Mouse (Mus musculus) bone marrow, adult 2 months (tissue): ENCODE measurements around the gene Tbc1d22b. TPM values are rescaled to one million over a fixed set of nuclear protein-coding genes. Genes with fewer than 3 reads are reported as not detected.

Experiments used
- H3K27ac ChIP-seq: fragments of 200-500 bp; 2 replicates; pipeline ENCODE4 v1.5.1; 2012; ENCODE audit warnings: low read depth, mild to moderate bottlenecking, control low read depth, inconsistent platforms, low read length; ENCODE audit not compliant: control insufficient read depth, poor library complexity, insufficient read depth
- H3K4me1 ChIP-seq: fragments of 200-500 bp; 2 replicates; pipeline ENCODE4 v1.6.1; 2011; ENCODE audit warnings: low read length; ENCODE audit not compliant: control insufficient read depth, insufficient read depth
- H3K4me3 ChIP-seq: fragments of 200-500 bp; replicated peaks from 2 replicates; pipeline ENCODE3; 2011; ENCODE audit warnings: mild to moderate bottlenecking, low read depth, low read length, control low read depth; ENCODE audit not compliant: control insufficient read depth
- CTCF ChIP-seq: fragments of 200-500 bp; IDR thresholded peaks from 2 replicates; pipeline ENCODE4 v1.5.1; 2011; ENCODE audit warnings: low read length, control low read depth; ENCODE audit not compliant: control insufficient read depth, insufficient read depth
- POLR2A ChIP-seq: fragments of 200-500 bp; IDR thresholded peaks from 2 replicates; pipeline ENCODE4 v1.6.1; 2011; ENCODE audit warnings: low read depth, mild to moderate bottlenecking, control low read depth, low read length, borderline replicate concordance; ENCODE audit not compliant: control insufficient read depth
- WGBS: fragments of 180-500 bp; shearing (Covaris S2); methylation state at CpG from one replicate; pipeline ENCODE4 v1.1.7; 2018; 5-methylcytosine and 5-hydroxymethylcytosine counted together
- polyA plus RNA-seq: library from polyadenylated mRNA; stranded (reverse); fragments of >200 nt; gene quantifications from 2 replicates; pipeline ENCODE4 v1.2.4, GENCODE M21; 2011; ENCODE audit warnings: low replicate concordance; ENCODE audit not compliant: missing spikeins, insufficient read depth, insufficient read length

Tbc1d22b gene
- polyA plus RNA-seq, 1 experiment: 9.9 TPM

DNA sequence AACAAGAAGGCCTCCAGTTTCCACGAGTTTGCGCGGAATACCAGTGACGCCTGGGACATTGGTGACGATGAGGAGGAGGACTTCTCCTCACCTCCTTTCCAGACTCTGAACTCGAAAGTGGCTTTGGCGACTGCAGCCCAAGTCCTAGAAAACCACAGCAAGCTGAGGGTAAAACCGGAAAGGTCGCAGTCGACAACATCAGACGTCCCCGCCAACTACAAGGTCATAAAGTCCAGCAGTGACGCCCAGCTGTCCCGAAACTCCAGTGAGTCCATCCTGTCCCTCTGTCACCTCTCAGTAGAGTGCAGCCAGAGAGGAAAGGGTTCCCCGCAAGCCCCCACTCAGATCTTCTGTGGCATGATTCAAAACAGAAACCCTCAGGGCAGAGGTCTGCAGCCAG, 18.9 kb downstream of the Tbc1d22b start:
- Histone ChIP-seq H3K4me1 (no peaks in the 10 kb centered on the region; the same call in 1 of the 2 replicates), H3K27ac (no peak overlapping the region), H3K4me3 (no peak overlapping the region)
- TF ChIP-seq POLR2A (no peak), CTCF (no peak)
- WGBS: 92% methylated on average over 15 of the region's 15 CpGs

DNA sequence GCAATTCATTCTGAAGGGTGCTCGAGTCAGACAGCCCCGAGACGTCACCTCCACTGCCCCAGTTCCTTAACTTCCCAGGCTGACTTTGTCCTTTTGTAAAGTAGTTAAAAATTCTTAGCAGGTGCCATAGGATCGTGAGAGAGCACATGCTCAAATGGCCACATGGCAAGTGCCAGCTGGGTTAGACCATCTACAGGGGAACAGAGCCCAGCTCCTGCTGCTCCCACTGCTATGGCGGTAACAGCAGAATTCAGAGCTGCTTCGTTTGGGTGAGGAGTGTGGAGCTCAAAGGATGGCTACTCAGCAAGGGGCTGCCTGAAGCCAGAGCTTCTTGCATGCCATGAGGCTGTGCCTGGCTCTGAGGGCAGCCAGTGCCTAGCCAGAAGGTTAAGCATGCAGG, 20.2 kb downstream of the Tbc1d22b start:
- Histone ChIP-seq H3K4me1 (no peaks in the 10 kb centered on the region; the same call in 1 of the 2 replicates), H3K27ac (no peak overlapping the region), H3K4me3 (no peak overlapping the region)
- WGBS: 85% methylated on average over 6 of the region's 6 CpGs
- TF ChIP-seq CTCF: no peak

DNA sequence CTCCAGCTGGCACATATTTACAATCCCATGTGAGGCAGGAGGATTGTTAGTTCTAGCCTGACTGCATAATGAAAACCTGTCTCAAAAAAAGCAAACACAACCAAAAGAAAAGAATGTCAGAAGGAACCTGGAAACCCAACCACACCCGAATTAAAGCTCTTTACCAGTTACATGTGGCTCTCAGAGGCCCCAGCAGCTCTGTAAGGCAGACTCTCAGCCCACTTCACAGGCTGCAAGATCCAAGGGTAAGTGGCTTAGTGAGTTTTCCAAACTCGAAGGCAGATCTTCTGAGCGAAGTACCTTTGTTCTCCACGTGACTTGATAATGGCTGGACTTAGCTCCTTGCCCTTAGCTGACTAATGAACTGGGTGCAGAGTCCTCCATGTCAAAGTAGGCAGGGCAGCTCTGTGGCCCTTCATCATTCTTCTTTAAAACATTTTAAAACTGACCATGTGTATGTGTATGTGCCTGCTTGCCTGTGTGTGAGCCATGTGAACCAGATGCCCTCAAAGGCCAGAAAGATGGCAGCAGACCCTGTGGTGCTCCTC, 30.1 kb downstream of the Tbc1d22b start:
- no peak for TF ChIP-seq POLR2A
- TF ChIP-seq CTCF: no peak
- Histone ChIP-seq H3K27ac (no peak overlapping the region), H3K4me3 (no peak overlapping the region), H3K4me1 (no peaks in the 10 kb centered on the region)
- 83% methylated on average over 4 of the region's 4 CpGs for WGBS

DNA sequence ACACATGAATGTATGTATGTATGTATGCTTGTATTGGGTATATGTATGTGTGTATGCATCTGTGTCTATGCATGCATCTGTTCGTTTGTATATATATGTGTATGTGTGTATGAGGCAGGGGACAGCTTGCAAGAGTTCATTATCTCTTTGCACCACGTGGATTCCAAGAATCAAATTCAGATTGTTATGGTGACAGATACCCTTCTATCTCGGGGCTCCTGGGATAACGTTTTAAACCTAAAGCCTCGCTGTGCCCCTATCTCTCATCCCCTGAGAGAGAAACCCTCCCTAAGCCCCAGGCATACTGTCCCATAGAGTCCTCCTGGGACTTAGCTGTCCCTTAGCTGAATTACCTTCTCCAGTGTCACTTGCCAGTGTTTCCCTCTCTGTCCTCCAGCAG, 34.0 kb downstream of the Tbc1d22b start:
- WGBS: 69% methylated on average over 5 of the region's 5 CpGs
- Histone ChIP-seq H3K4me3 (no peak overlapping the region), H3K4me1 (no peaks in the 10 kb centered on the region), H3K27ac (no peak overlapping the region)
- TF ChIP-seq POLR2A: no peak
- TF ChIP-seq CTCF: no peak

DNA sequence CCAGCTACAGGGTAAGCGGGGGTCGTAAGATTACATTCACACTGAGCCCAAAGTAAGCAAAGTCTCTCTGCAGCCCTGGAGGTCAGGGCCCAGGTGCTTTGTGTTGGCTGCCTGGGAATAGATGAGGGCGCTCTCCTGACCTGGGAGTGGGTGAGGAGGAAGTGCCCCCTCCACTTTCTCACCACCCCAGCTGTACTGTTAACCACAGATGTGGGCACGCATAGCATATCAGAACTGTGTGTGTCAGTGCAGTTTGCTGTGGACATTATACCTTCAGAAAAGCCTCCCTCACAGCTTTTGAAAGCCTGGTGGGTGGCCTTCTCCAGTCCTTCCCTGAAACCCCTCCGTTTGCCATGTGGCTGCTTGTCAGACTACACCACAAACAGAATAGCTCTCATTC, 34.7 kb downstream of the Tbc1d22b start:
- WGBS: 38% methylated on average over 5 of the region's 5 CpGs

DNA sequence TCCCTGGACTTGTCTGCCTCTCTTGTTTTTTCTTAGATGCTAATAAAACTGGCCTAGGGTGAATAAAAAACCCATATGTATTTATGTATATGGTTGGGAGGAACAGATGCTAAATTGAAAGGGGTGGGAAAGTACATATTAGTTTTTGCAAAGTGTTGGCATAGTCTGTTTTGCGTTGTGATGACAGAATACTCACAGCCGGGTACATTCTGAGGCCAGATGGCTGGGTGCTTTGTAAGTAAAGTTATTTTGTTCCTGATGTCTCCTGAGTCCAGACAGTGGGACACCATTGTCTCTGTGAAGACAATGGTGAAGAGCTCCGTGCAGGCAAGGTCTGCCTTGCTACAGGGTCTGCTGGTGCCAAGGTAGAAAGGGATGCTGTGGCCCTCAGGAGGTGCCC, 35.2 kb downstream of the Tbc1d22b start:
- no peak for TF ChIP-seq CTCF
- no peak for TF ChIP-seq POLR2A
- H3K4me1 ChIP-seq: no peaks in the 10 kb centered on the region
- H3K4me3 ChIP-seq: no peak overlapping the region
- H3K27ac ChIP-seq: no peak overlapping the region
- WGBS: 85% methylated on average over 3 of the region's 3 CpGs

More for the DNA sequence above, 34.7 kb downstream of the Tbc1d22b start:
- TF ChIP-seq CTCF: no peak
- TF ChIP-seq POLR2A: no peak
- H3K27ac ChIP-seq: no peak overlapping the region
- no peak overlapping the region for H3K4me3 ChIP-seq
- H3K4me1 ChIP-seq: no peaks in the 10 kb centered on the region

DNA sequence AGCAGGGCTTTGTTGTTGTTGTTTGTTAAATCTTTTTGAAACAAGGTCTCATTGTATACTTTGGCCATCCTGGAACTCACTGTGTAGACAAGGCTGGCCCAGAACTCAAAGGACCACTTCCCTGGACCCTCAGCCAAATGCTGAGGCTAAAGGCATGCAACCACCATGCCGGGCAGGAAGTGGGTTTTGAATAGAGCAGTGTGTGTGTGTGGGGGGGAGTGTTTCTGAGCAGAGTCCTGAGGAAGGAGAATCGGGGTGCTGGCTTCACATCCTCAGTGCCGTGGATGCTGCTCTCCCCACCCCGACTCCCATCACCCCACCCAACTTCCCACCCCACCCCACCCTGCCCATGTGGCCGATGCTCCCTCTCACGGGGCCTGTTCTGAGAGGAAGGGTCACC, 35.9 kb downstream of the Tbc1d22b start:
- TF ChIP-seq CTCF (no peak), POLR2A (no peak)
- 8% methylated on average over 6 of the region's 6 CpGs for WGBS
- no peaks in the 10 kb centered on the region for H3K4me1 ChIP-seq
- H3K27ac ChIP-seq: no peak overlapping the region
- no peak overlapping the region for H3K4me3 ChIP-seq

DNA sequence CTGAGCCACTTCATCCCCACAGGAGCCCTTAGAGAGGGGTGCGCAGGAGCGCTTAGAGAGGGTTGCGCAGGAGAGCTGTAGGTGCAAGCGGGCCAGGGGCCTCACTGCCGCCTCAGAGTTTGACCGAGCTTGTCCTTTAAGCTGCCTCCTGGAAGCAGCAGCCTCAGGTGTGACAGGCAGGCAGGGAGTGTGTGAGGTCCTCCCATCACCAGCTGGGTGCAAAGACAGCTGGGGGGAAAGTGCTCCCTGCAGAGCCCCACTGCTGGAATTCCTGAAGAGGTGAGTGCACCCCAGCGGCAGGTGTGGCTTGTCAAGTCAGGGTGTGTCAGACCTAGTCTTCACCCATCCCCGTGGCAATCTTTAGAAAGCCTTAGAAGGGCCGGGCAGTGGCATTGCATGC, 37.3 kb downstream of the Tbc1d22b start:
- TF ChIP-seq POLR2A (no peak), CTCF (no peak)
- no peak overlapping the region for H3K27ac ChIP-seq
- 92% methylated on average over 9 of the region's 9 CpGs for WGBS
- no peaks in the 10 kb centered on the region for H3K4me1 ChIP-seq
- H3K4me3 ChIP-seq: no peak overlapping the region
